Mouse (Mus musculus): ENCODE measurements around the gene Cym. TPM values are rescaled to one million over a fixed set of nuclear protein-coding genes. Genes with fewer than 3 reads are reported as not detected.

The Cym gene
- total RNA-seq, 2 experiments from 2014 or later, result 0.31 to 2.1 TPM

GRCm38 (mm10) chr3:107225820-107226219 is 4.3 kb upstream of the Cym start:
- DNase-seq (ENCODE audit: low spot score in 2 of 2), result no peak

- no peak for DNase-seq (ENCODE audit: low spot score in 2 of 2)
These were observed 1.7 kb upstream of the Cym start for GRCm38 (mm10) chr3:107223230-107223629.

- no peak for DNase-seq (ENCODE audit: low spot score in 2 of 2)
These were observed 3.0 kb downstream of the Cym start for GRCm38 (mm10) chr3:107218572-107218971.

GRCm38 (mm10) chr3:107217101-107217480 is 4.4 kb downstream of the Cym start:
- no peak for DNase-seq (ENCODE audit: low spot score in 2 of 2)

- no peak for DNase-seq (ENCODE audit: low spot score in 2 of 2)
These were observed 5.0 kb downstream of the Cym start for GRCm38 (mm10) chr3:107216400-107217100.

GRCm38 (mm10) chr3:107214606-107215005 is 6.9 kb downstream of the Cym start:
- DNase-seq (ENCODE audit: low spot score in 2 of 2), result no peak

- DNase-seq (ENCODE audit: low spot score in 2 of 2), result no peak
These were observed 13.8 kb downstream of the Cym start for GRCm38 (mm10) chr3:107207625-107208253.

- DNase-seq (ENCODE audit: low spot score in 2 of 2), result no peak
These were observed 14.9 kb downstream of the Cym start for GRCm38 (mm10) chr3:107206490-107207150.

GRCm38 (mm10) chr3:107205994-107206393 is 15.5 kb downstream of the Cym start:
- DNase-seq (ENCODE audit: low spot score in 2 of 2), result peak; percentile 10 to 47

- no peak for DNase-seq (ENCODE audit: low spot score in 2 of 2)
These were observed 16.4 kb downstream of the Cym start for GRCm38 (mm10) chr3:107205170-107205569.

- DNase-seq (ENCODE audit: low spot score in 2 of 2), result no peak
These were observed 17.1 kb downstream of the Cym start for GRCm38 (mm10) chr3:107204413-107204812.

- no peak for DNase-seq (ENCODE audit: low spot score in 2 of 2)
These were observed 20.0 kb downstream of the Cym start for GRCm38 (mm10) chr3:107201310-107202180.

GRCm38 (mm10) chr3:107188226-107188899 is 33.2 kb downstream of the Cym start:
- no peak for DNase-seq (ENCODE audit: low spot score in 2 of 2)

- no peak for DNase-seq (ENCODE audit: low spot score in 2 of 2)
These were observed 34.5 kb downstream of the Cym start for GRCm38 (mm10) chr3:107187022-107187421.

GRCm38 (mm10) chr3:107185597-107185996 is 35.9 kb downstream of the Cym start:
- DNase-seq (ENCODE audit: low spot score in 2 of 2), result no peak

GRCm38 (mm10) chr3:107183178-107183577 is 38.4 kb downstream of the Cym start:
- no peak for DNase-seq (ENCODE audit: low spot score in 2 of 2)

- no peak for DNase-seq (ENCODE audit: low spot score in 2 of 2)
These were observed 38.8 kb downstream of the Cym start, which contains the start of gene Kcna10 for GRCm38 (mm10) chr3:107182756-107183155. Gene Kcna10 (plus strand): TSS chr3:107183056.

GRCm38 (mm10) chr3:107180860-107181259 is 40.7 kb downstream of the Cym start:
- no peak for DNase-seq (ENCODE audit: low spot score in 2 of 2)

GRCm38 (mm10) chr3:107176501-107176900 is 45.0 kb downstream of the Cym start:
- no peak for DNase-seq (ENCODE audit: low spot score in 2 of 2)

GRCm38 (mm10) chr3:107175486-107175885 is 46.0 kb downstream of the Cym start:
- DNase-seq (ENCODE audit: low spot score in 2 of 2), result no peak

- DNase-seq (ENCODE audit: low spot score in 2 of 2), result no peak
These were observed 49.0 kb downstream of the Cym start for GRCm38 (mm10) chr3:107172556-107172955.

Data from adrenal gland, postnatal 4 days (tissue).